Mouse (Mus musculus) heart, postnatal 0 days (tissue): ENCODE results near the gene Anxa6.

Experiments used
- CTCF ChIP-seq: IDR thresholded peaks from 2 replicates; pipeline ENCODE4 v1.5.1; 2016; ENCODE audit warnings: antibody characterized with exemption, control low read depth, low read depth
- EP300 ChIP-seq: IDR thresholded peaks from 2 replicates; pipeline ENCODE4 v1.6.1; 2016; ENCODE audit warnings: antibody characterized with exemption, low read depth

DNA sequence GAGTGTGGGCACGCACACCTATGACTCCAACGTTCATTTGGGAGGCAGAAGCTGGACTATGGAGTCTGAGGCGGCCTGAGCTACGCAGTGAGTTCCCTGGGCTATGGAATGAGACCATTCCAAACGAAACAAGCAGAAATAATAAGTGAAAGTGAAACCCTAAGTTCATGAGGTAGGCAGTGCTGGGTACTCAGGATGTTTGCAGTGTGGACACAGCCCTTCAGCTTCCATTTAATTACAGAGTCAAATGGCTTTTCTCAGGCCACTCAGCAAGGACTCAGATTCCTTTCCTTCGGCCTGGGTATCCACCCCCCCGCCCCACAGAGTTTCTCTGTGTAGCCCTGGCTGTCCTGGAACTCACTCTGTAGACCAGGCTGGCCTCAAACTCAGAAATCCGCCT lies 103.5 kb downstream of the Anxa6 start:
- TF ChIP-seq CTCF (no peak), EP300 (no peak)
